Mouse (Mus musculus): Measurements from ENCODE around the gene AL731706.1. TPM values are rescaled to one million over a fixed set of nuclear protein-coding genes. Genes with fewer than 3 reads are reported as not detected.

The AL731706.1 gene
- polyA plus RNA-seq, 1 experiment from 2014 or later = 72.9 TPM

DNA sequence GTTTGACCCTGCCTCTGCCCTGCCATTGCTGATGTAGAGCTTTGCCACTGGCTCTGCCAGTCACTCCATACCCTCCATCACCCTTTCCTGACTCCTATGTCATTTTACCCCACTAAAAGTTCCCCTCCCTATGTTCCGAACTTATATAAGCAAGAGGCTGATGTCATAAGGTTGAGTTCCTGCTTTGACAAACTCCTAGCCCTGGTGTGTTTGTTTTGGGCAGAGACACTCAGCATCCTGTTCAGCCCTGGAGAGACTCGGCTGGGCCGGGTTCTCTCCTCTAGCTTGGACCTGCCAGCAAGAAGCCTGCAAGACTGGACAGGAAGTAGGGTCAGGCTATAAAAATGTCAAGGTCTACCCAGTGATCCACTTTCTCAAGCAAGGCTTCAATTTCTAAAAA lies 58.3 kb downstream of the AL731706.1 start:
- no peak overlapping the region for H3K9ac ChIP-seq (ENCODE audit: low read depth, low read length)
- no peak for TF ChIP-seq CTCF (IDR thresholded peaks at IDR 0.05; ENCODE audit: low read depth)
- no peaks in the 10 kb centered on the region for H3K36me3 ChIP-seq (ENCODE audit: control insufficient read depth, insufficient read depth)
- no peak overlapping the region for H3K4me3 ChIP-seq (ENCODE audit: low read depth, low read length)
- WGBS = 49% methylated on average over 3 of the region's 3 CpGs
- H3K9me3 ChIP-seq (ENCODE audit: control insufficient read depth) = no peaks in the 10 kb centered on the region
- no peaks in the 10 kb centered on the region for H3K4me1 ChIP-seq (replicated peaks; ENCODE audit: control insufficient read depth, insufficient read depth, low read length)
- H3K4me2 ChIP-seq (replicated peaks; ENCODE audit: low read depth) = no peak overlapping the region
- no peaks in the 10 kb centered on the region for H3K27me3 ChIP-seq (replicated peaks; ENCODE audit: control insufficient read depth, insufficient read depth, low read length)
- ATAC-seq = no peak
- no peak overlapping the region for H3K27ac ChIP-seq (ENCODE audit: low read depth, low read length)

Other genes with a start within 250 kb of the AL731706.1 start
- 10.3 and 10.6 TPM in 2 replicates for gene Snap25, start 177.9 kb downstream of the AL731706.1 start, polyA plus RNA-seq (2015; fragmentation: Nextera tagmentation; extraction: Ambion mirVana)
- 52.5 and 61.5 TPM in 2 replicates for gene AL731706.2, start 5.7 kb downstream of the AL731706.1 start, polyA plus RNA-seq (2015; fragmentation: Nextera tagmentation; extraction: Ambion mirVana)
- gene Slx4ip, start 171 bp downstream of the AL731706.1 start, polyA plus RNA-seq (2015; fragmentation: Nextera tagmentation; extraction: Ambion mirVana) = 2.8 and 3.5 TPM in 2 replicates
- gene Mkks, start within 50 bp of the AL731706.1 start, polyA plus RNA-seq (2015; fragmentation: Nextera tagmentation; extraction: Ambion mirVana) = 25.3 and 26.2 TPM in 2 replicates
- 6.0 and 6.9 TPM in 2 replicates for gene Jag1, start 225.3 kb upstream of the AL731706.1 start, polyA plus RNA-seq (2015; fragmentation: Nextera tagmentation; extraction: Ambion mirVana)

All from intestine, postnatal 0 days (tissue).